Mouse (Mus musculus) liver, embryonic 18 days (tissue): ENCODE results near the gene Ssxb9. TPM values are rescaled to one million over a fixed set of nuclear protein-coding genes. Genes with fewer than 3 reads are reported as not detected.

ENCODE experiments used
- polyA plus RNA-seq: library from polyadenylated mRNA; depleted of rRNA; stranded (reverse); fragments of >200 nt; gene quantifications from 2 replicates; pipeline ENCODE4 v1.2.3, GENCODE M21; 2012; rRNA removed

Ssxb9 gene
- not detected in 2 replicates for polyA plus RNA-seq

DNA sequence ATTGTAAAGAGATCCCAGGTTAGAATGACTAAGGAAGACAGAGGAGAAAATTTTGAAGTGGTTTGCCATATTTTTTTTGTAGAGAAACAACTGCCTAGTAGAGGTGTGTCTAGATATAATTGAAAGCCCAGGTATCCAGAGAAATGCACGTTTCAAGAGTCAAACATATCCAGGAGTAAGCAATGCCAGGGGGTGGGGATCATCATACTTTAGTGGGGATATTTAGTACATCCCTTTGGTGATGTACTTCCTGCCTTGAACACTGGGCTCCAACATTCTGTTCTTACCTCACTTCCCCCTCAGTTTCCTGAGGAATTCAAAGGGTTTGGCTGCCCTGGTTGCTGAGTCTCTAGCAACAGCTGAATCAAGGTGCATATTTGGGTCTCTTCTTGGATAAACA, at the start of gene Ssxb9:
Ssxb9 (plus strand) TSS at position 301 of the 400 bp plus-strand sequence.

DNA sequence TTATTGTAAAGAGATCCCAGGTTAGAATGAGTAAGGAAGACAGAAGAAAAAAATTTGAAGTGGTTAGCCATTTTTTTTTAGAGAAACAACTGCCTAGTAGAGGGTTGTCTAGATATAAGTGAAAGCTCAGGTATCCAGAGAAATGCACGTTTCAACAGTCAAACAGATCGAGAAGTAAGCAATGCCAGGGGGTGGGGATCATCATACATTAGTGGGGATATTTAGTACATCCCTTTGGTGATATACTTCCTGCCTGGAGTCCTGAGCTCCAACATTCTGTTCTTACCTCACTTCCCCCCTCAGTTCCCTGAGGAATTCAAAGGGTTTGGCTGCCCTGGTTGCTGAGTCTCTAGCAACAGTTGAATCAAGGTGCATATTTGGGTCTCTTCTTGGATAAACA, 39.7 kb upstream of the Ssxb9 start, which contains the start of gene Ssxb10:
Ssxb10 (plus strand) TSS at position 301 of the 400 bp plus-strand sequence.

GRCm38 (mm10) chrX:8413005-8413404, 46.2 kb downstream of the Ssxb9 start, which contains the start of gene Ssxb1:
Gene Ssxb1 (plus strand): TSS chrX:8413305.

Other genes starting within 250 kb of the Ssxb9 start
- 18.9 and 22.6 TPM in 2 replicates for gene Wdr13, start 234.1 kb upstream of the Ssxb9 start, polyA plus RNA-seq
- gene Rbm3, start 221.1 kb upstream of the Ssxb9 start, polyA plus RNA-seq = 156 and 159 TPM in 2 replicates
- gene Tbc1d25, start 190.8 kb upstream of the Ssxb9 start, polyA plus RNA-seq = 4.0 and 4.4 TPM in 2 replicates
- gene Ebp, start 173.5 kb upstream of the Ssxb9 start, polyA plus RNA-seq = 68.2 and 80.5 TPM in 2 replicates
- gene Porcn, start 160.5 kb upstream of the Ssxb9 start, polyA plus RNA-seq = 4.9 and 5.1 TPM in 2 replicates
- 16.6 and 17.2 TPM in 2 replicates for gene Ftsj1, start 114.6 kb upstream of the Ssxb9 start, polyA plus RNA-seq
- 16.6 and 19.2 TPM in 2 replicates for gene Slc38a5, start 95.8 kb upstream of the Ssxb9 start, polyA plus RNA-seq
- not detected in 2 replicates for gene Ssxb10, start 39.6 kb upstream of the Ssxb9 start, polyA plus RNA-seq
- not detected in 2 replicates for gene Ssxb1, start 46.3 kb downstream of the Ssxb9 start, polyA plus RNA-seq
- not detected in 2 replicates for gene Ssxb2, start 94.7 kb downstream of the Ssxb9 start, polyA plus RNA-seq
- not detected in 2 replicates for gene Gm14459, start 158.0 kb downstream of the Ssxb9 start, polyA plus RNA-seq
- gene Ssxb6, start 181.3 kb downstream of the Ssxb9 start, polyA plus RNA-seq = not detected in 2 replicates
- gene Ssxb3, start 224.8 kb downstream of the Ssxb9 start, polyA plus RNA-seq = not detected in 2 replicates